Mouse (Mus musculus): ENCODE results near the gene Clstn1.

Clstn1 gene

GRCm38 (mm10) chr4:149675378-149676261 lies 89.4 kb downstream of the Clstn1 start:
- DNase-seq (ENCODE audit: low spot score), result peak; percentile 88

- DNase-seq (ENCODE audit: low spot score), result no peak
These were observed 91.7 kb downstream of the Clstn1 start for GRCm38 (mm10) chr4:149678006-149678405.

- no peak for DNase-seq (ENCODE audit: low spot score)
These were observed 92.9 kb downstream of the Clstn1 start for GRCm38 (mm10) chr4:149679056-149679770.

GRCm38 (mm10) chr4:149683875-149684274 lies 97.6 kb downstream of the Clstn1 start:
- no peak for DNase-seq (ENCODE audit: low spot score)

- no peak for DNase-seq (ENCODE audit: low spot score)
These were observed 98.8 kb downstream of the Clstn1 start for GRCm38 (mm10) chr4:149684841-149685623.

GRCm38 (mm10) chr4:149688861-149689260 lies 102.6 kb downstream of the Clstn1 start:
- DNase-seq (ENCODE audit: low spot score), result no peak

GRCm38 (mm10) chr4:149689822-149690700 lies 103.8 kb downstream of the Clstn1 start:
- no peak for DNase-seq (ENCODE audit: low spot score)

- DNase-seq (ENCODE audit: low spot score), result peak; percentile 35
These were observed 104.6 kb downstream of the Clstn1 start for GRCm38 (mm10) chr4:149690828-149691280.

- DNase-seq (ENCODE audit: low spot score), result no peak
These were observed 105.1 kb downstream of the Clstn1 start for GRCm38 (mm10) chr4:149691368-149691767.

GRCm38 (mm10) chr4:149696189-149696971 lies 110.1 kb downstream of the Clstn1 start:
- DNase-seq (ENCODE audit: low spot score), result peak; percentile 40

- peak; percentile 31 for DNase-seq (ENCODE audit: low spot score)
These were observed 111.4 kb downstream of the Clstn1 start for GRCm38 (mm10) chr4:149697506-149698196.

- peak; percentile 65 for DNase-seq (ENCODE audit: low spot score)
These were observed 112.0 kb downstream of the Clstn1 start for GRCm38 (mm10) chr4:149698197-149698821.

Data from ovary, postnatal 36 days (tissue).